Mouse (Mus musculus) retina, postnatal 1 day (tissue): Measurements from ENCODE around the gene Ulk3.

ENCODE experiments used
- DNase-seq: peaks from one replicate; pipeline ENCODE4 v3.0.0-alpha.2; 2012

The Ulk3 gene

DNA sequence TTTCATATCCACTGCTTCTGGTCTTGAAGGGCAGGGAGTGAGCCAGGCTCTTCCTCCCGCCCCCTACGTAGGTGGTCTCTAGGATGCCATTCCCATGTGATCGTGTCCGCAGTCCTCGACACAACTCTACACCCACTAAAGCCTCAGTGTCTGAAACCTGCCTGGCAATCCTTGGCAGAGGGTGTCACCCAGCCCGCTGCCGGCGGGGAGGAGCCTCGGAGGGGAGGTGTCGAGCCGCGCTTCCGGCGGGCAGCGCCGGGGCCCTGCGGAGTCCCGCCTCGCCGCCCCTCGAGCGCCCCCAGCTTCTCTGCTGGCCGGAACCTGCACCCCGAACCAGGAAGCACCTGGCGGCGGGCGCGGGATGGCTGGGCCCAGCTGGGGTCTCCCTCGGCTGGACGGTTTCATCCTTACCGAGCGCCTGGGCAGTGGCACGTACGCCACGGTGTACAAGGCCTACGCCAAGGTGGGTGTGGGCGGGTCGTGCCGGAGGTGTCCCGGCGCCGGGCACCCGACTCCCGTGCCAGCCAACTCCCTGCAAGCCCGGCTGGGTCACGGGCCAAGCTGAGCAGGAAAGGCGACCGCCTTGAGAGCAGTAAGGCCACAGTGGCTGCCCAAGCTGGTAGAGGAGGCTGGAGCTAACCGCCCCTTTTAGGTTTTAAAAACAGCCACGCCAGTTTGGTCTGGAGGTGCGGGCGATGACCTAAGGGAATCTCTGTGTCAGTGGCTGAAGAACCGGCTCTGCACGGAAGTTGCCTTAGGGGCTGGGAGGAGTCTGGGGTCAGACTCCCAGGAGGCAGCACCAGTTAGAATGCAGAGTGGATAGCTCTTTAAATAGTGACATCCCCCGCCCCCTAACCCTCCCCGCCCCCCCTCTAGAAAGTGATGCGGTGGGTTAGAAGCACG lies at the start of gene Ulk3:
TSS of gene Ulk3 (plus strand) at position 229 of the 903 bp plus-strand sequence.
- DNase-seq: peak; percentile 87

DNA sequence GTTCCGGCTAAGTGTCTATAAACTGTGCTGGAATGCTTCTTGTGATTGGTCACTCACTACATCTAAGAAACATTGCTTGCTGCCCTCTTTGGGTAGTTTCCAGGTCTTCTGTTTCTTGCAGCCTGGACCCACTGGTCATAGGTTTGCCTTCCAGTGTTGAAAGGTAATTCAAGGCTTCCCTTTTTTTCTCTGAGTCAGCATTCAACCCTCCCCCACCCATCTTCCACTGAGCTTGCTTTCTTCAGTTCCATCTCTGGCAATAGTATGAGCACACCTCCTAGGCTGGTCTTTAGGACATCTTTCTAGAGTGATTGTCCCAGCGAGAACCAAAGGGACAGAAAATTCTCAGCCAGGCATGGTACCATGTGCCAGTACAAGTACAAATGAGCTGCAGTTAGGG lies 49.7 kb upstream of the Ulk3 start:
- DNase-seq: no peak

GRCm38 (mm10) chr9:57541312-57541711 lies 47.9 kb upstream of the Ulk3 start:
- peak; percentile 73 for DNase-seq

GRCm38 (mm10) chr9:57543951-57544350 lies 45.3 kb upstream of the Ulk3 start:
- no peak for DNase-seq

DNA sequence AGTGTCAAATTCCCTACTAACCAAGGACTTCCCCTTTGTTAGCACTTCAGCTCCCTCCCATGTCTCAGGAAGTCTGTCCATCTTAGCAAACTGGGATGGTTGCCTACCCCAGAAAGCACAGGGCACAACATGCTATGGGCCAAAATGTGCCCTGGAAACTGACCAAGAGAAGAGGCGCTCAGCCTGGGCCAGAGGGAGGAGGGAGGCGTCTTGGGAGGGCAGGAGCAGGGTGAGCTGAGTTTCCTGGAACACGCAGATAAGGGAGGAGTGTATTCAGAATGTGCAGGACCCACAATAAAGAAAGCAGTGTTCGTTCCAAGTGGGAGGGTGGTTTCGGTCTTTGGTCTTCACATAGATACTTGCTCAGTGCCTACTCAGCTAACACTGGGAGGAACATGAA lies 42.0 kb upstream of the Ulk3 start:
- DNase-seq: no peak

DNA sequence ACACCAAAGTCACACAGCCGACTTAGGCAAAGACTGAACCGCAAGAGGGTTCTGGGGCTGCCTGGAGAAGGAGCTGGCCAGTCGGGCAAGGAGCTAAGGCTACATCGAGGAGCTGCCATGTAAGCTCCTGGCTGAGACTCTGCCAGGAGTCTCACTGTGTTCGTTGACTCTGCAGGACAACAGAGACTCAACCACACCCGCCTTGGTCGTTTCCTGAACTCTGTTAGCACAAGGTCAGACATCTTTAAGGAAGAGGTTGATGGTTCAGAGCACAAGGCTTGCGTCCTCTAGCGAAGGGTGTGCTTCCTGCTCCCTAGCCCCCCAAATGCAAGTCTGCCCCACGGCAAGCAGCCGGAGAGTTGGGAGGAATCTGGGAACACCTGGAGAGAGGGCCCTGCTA lies 41.4 kb upstream of the Ulk3 start:
- DNase-seq: no peak

GRCm38 (mm10) chr9:57549186-57549585 lies 40.1 kb upstream of the Ulk3 start:
- DNase-seq: no peak

DNA sequence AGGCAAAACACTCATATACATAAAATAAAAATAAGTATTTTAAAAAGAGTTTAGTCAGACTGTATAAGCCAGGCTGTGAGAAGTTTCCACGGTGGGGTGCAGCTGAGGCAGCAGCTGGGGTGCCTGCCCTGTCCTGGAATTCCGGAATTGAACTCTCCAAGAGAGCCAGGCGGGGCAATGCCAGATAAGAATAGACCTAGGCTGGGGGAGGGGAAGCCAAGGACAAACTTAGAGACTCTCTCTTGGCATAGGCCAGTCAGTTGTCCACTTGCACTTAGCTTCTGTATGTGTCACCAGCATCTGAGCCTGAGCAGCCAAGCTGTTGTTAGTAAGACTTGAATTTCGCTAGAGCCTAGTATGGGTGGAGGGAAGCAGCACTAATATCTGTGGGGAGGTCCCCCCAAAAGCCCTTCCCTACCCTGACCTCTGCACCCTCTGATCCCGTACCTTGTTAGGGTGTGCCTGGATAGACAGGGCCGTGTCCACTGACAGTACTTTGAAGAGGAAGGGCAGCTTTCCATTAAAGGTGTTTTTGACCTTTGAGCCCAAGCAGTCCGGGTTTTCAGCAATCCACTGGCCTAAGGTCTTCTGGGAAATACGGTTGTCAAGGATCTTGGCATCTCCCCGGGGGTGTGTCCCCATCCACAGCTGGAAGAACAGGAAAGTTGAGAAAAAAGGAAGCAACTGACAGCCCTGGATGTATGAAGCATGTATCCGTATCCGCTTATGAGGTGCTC lies 39.0 kb upstream of the Ulk3 start:
- no peak for DNase-seq

DNA sequence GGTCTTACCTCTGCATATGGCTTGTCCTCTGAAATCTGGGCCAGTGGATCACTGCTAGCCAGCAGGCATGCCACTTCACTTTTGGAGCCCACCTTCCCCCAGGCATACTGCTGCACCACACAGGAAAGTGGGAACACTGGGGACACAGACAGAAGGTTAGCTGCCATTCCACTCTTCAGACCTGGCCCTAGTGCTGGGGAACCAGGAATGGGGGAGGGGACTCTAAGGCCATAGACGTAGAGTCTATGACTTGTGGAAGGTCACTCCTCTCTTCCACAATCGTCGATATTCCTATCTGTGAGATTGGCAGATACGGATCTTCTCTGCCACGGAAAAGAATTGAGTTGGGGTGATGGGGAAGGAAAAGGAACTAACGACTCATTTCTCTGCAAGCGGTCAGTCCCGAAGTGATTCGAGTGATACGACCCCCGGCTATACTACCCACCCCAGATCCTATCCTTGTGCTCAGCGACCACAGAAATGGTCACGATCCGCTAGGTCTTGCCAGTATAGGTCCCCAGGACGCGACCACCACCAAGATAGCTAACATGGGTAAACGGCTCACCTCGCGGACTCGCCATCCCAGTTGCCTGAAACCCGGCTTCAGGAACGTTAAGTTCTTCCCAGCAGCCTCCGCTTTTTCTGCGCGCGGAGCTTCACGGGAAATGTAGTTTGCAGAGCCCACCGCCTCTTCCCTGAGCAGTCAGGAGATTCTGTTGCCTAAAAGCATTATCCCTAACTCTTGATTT lies 36.9 kb upstream of the Ulk3 start, which contains the start of gene Mpi:
TSS of gene Mpi (minus strand) at position 625 of the 749 bp plus-strand sequence.
- DNase-seq: peak; percentile 86

DNA sequence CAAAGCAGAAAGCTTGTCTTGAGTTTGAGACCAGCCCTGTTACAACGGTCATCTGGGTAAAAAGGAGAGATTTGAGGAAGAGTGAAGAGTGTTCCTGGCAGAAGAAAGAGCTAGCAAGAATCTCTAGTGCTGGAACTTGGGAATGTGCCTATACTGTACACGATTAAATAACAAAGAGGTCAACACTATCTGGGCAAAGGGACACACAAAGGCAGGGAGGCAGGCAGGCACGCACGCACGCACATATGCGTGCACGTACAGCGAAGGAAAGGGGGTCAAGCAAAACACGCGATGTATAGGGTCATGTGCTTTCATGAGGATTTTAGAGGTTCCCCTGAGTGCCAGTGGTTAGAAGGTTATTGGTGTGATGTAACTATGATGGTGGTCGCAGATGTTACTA lies 36.1 kb upstream of the Ulk3 start:
- no peak for DNase-seq

DNA sequence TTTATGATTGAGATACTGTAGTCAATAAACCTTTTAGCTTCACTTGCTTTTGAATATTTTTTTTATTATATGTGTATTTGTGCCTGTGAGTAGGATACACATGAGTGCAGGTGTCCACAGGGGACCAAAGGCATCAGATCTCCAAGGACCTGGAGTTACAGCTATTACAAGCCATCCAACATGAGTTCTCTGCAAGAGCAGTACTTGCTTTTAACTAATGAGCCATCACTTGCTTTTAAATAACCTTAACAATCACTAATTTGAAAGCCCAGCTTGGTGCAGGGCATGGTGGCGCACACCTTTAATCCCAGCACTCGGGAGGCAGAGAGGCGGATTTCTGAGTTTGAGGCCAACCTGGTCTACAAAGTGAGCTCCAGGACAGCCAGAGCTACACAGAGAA lies 34.5 kb upstream of the Ulk3 start:
- no peak for DNase-seq

- DNase-seq: no peak
Measured at GRCm38 (mm10) chr9:57557215-57557614, 32.0 kb upstream of the Ulk3 start.

- no peak for DNase-seq
Measured at GRCm38 (mm10) chr9:57558625-57559024, 30.6 kb upstream of the Ulk3 start.

DNA sequence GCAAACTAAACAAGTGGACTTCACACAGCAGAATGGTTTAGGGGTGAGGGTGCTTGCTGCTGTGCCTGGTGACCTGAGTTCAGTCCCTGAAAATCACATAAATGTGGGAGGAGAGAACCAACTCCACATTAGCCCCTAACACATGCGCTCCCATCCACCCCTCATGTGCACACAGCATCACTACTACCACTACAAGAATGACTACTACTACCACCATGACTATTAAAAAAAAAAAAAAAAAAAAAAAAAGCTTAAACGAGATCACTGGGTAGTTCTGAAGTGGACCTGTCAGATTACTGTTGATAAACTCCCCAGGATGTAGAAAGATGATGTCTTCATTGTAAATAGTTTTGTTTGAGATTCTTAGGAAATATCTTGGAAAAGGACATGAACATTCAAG lies 29.7 kb upstream of the Ulk3 start:
- DNase-seq: no peak

DNA sequence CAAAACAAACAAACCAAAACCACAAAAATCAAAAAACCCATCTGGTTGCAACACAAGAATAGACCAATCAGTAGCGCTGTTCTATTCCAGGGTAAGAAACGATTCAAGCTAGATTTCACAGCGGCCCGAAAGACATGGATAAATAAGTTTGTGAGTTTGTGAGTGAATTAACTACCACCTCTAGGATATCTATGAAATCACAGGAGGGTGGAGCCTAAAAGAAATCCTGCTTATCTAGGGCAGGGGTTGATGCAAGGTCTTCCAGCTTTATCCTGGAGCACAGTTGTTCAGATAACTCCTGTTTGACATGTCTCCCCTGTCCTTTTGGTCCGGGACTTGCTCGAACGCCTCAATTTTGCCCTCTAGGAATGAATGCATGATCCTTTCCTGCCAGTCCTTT lies 29.0 kb upstream of the Ulk3 start:
- no peak for DNase-seq

GRCm38 (mm10) chr9:57560861-57561710 lies 28.2 kb upstream of the Ulk3 start, which contains the start of gene Scamp2:
Gene Scamp2 (plus strand): TSS chr9:57560943.
- peak; percentile 95 for DNase-seq

DNA sequence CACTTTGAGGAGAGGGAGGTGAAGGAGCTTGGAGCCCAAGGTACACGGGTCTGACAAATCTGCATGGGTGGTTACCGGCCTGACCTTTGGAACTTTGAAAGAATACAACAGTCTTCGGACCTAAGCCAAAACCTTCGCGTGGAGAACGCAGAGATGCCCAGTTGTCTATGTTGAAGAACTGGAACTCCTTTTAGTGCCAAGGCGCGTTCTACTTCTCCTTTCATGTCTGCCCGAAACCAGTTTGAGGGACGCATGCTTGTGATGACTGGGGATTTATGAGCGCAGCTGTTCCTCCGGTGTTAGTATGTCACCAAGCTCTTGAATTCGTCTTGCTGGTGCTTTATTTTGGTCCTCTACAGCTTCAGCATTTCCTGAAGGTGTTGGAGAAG lies 27.5 kb upstream of the Ulk3 start:
- DNase-seq: no peak

DNA sequence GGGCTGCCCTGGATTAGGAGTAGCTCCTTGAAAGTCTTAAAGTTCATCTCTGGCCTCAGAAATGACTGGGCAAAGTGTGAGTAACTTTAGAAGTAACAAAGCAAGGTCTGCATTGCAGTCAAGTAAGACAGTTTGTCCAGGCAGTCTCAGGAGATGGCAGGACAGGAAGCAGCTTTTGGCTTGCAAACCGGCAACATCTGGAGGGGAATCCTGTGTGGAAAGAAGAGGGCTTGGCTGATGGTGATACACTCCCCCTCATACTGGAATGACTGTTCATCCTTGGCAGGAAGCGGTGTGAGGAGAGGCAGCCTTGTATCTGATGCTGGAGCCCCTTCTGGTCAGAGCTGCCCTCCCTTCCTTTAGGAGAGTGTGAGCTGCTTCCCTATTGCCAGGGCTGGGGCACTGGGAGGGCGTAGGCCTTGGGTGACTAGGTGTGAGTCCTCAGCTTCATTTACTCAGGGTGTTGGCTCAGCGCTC lies 26.3 kb upstream of the Ulk3 start:
- DNase-seq: no peak

DNA sequence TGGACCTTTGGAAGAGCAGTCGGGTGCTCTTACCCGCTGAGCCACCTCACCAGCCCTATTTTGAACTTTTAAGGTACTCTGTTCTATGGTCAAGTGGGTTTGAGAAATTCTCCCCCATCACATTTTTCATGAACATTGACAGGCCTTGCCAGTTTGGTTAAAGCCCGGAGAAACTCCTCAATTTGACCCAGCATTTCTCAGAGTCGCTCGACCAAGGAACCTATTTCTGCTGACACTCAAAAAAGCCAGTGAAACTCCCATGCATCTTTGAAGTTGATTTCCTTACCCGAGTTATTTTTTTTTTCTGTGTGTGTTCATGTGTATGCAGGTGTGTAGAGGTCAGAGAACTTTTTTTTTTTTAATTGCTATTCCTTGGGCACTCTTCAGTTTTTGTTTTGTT lies 24.6 kb upstream of the Ulk3 start:
- DNase-seq: no peak

GRCm38 (mm10) chr9:57565741-57566221 lies 23.5 kb upstream of the Ulk3 start:
- DNase-seq: no peak

DNA sequence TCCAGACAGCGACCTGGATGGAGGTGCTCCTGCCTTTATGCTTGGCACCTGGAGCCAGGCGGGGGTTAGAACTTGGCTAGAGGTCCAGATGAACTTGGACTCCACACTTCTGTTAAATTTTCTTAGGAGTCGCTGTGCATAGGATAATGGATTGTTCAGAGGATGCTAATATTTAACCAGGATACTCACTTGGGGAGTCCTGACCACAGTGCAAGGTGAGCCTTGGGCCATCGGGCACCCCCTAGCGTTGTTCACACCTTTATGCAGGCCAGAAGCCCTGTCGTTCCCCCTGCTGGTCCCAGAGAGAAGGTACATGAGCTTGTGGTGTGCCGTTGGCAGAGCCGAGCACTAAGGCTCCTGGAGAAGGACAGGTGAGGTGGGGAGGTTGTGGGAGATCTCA lies 22.4 kb upstream of the Ulk3 start:
- DNase-seq: no peak

- no peak for DNase-seq
Measured at GRCm38 (mm10) chr9:57568500-57568899, 20.8 kb upstream of the Ulk3 start.
